ENCODE assay signal across 12 mouse cellular contexts in genomic region chr7:112790334-112790733, GRCm38 (mm10).
"Had no signal": no experiment of that assay in that cellular context is flagged by ENCODE, and none has a peak within 500 bp of the region (broad histone marks: within the 10 kb centered on the region; RNA-seq: fewer than 3 reads in every experiment).

No protein-coding gene starts in this region.

- H3K9ac ChIP-seq: liver, embryonic 13.5 days; liver, postnatal 0 days; midbrain, embryonic 13.5 days; neural tube, embryonic 15.5 days had no signal

- H3K4me2 ChIP-seq: liver, embryonic 13.5 days; midbrain, embryonic 13.5 days; neural tube, embryonic 15.5 days had no signal

- H3K4me3 ChIP-seq: liver, embryonic 13.5 days; midbrain, embryonic 13.5 days; neural tube, embryonic 15.5 days had no signal

- DNase-seq: kidney, postnatal 10 days; left cerebral cortex, postnatal 4 days; liver; liver, embryonic 13.5 days; liver, postnatal 0 days; right cerebral cortex, adult 18-20 months; right cerebral cortex, postnatal 25 days; thymus, postnatal 4 days had no signal

- H3K27ac ChIP-seq: liver, embryonic 13.5 days; midbrain, embryonic 13.5 days; neural tube, embryonic 15.5 days; stomach, postnatal 0 days had no signal

- H3K9me3 ChIP-seq: liver, embryonic 13.5 days; midbrain, embryonic 13.5 days; neural tube, embryonic 15.5 days had no signal

- H3K27me3 ChIP-seq: liver, embryonic 13.5 days; midbrain, embryonic 13.5 days; neural tube, embryonic 15.5 days had no signal

- H3K36me3 ChIP-seq: liver, embryonic 13.5 days; midbrain, embryonic 13.5 days; neural tube, embryonic 15.5 days had no signal

- ATAC-seq: intestine, embryonic 16.5 days; liver, postnatal 0 days; midbrain, embryonic 13.5 days had no signal
